Mouse (Mus musculus) heart, postnatal 0 days (tissue): ENCODE data around the gene Phf1.

Experiments
- CTCF ChIP-seq: IDR thresholded peaks from 2 replicates; pipeline ENCODE4 v1.5.1; 2016; ENCODE audit warnings: antibody characterized with exemption, control low read depth, low read depth
- EP300 ChIP-seq: IDR thresholded peaks from 2 replicates; pipeline ENCODE4 v1.6.1; 2016; ENCODE audit warnings: antibody characterized with exemption, low read depth

- no peak for TF ChIP-seq CTCF
- no peak for TF ChIP-seq EP300
These were observed 38.5 kb upstream of the Phf1 start for GRCm38 (mm10) chr17:26894342-26894741.
